Mouse (Mus musculus) forebrain, embryonic 15.5 days (tissue): Measurements from ENCODE around the gene Sebox. TPM values are rescaled to one million over a fixed set of nuclear protein-coding genes. Genes with fewer than 3 reads are reported as not detected.
"Not testable (repeated sequence)": the region's sequence is repeated elsewhere in the genome, so short reads cannot be mapped to it uniquely, and the experiment has no call there.

Source experiments
- ATAC-seq: fragments of 200-750 bp; cut with Nextera tagmentation; replicated peaks from 2 replicates; pipeline ENCODE4 v1.8.0; 2017; ENCODE audit warnings: mild to moderate bottlenecking, moderate TSS enrichment, moderate library complexity
- H3K27ac ChIP-seq: fragments of 300-500 bp; sonication (generic); replicated peaks from 2 replicates; pipeline ENCODE4 v1.5.1; 2015; ENCODE audit warnings: mild to moderate bottlenecking, inconsistent platforms
- H3K27me3 ChIP-seq: fragments of 300-500 bp; sonication (generic); 2 replicates; pipeline ENCODE4 v1.6.1; 2015; ENCODE audit warnings: inconsistent platforms
- H3K36me3 ChIP-seq: fragments of 300-500 bp; sonication (generic); 2 replicates; pipeline ENCODE4 v1.6.1; 2015; ENCODE audit warnings: mild to moderate bottlenecking, inconsistent platforms
- H3K4me1 ChIP-seq: fragments of 300-500 bp; sonication (generic); 2 replicates; pipeline ENCODE4 v1.6.1; 2015; ENCODE audit warnings: inconsistent platforms
- H3K4me2 ChIP-seq: fragments of 300-500 bp; sonication (generic); replicated peaks from 2 replicates; pipeline ENCODE4 v1.6.1; 2015; ENCODE audit warnings: mild to moderate bottlenecking, inconsistent platforms
- H3K4me3 ChIP-seq: fragments of 300-500 bp; sonication (generic); 2 replicates; pipeline ENCODE4 v1.5.1; 2015; ENCODE audit warnings: mild to moderate bottlenecking, inconsistent platforms
- H3K9ac ChIP-seq: fragments of 300-500 bp; sonication (generic); replicated peaks from 2 replicates; pipeline ENCODE4 v1.6.1; 2015; ENCODE audit warnings: mild to moderate bottlenecking, inconsistent platforms
- H3K9me3 ChIP-seq: fragments of 300-500 bp; sonication (generic); 2 replicates; pipeline ENCODE4 v1.6.1; 2016; ENCODE audit warnings: inconsistent platforms
- WGBS: fragments of 180-500 bp; shearing (Covaris S2); methylation state at CpG from one replicate; pipeline ENCODE4 v1.1.7; 2015; ENCODE audit warnings: mixed read lengths; 5-methylcytosine and 5-hydroxymethylcytosine counted together
- polyA plus RNA-seq: library from polyadenylated mRNA; unstranded; fragments of >200 nt; fragmentation: Nextera tagmentation; extraction: Ambion mirVana; gene quantifications from 2 replicates; pipeline ENCODE4 v1.2.1, GENCODE M21; 2015

The Sebox gene
- polyA plus RNA-seq, 1 experiment from 2014 or later, result not detected

DNA sequence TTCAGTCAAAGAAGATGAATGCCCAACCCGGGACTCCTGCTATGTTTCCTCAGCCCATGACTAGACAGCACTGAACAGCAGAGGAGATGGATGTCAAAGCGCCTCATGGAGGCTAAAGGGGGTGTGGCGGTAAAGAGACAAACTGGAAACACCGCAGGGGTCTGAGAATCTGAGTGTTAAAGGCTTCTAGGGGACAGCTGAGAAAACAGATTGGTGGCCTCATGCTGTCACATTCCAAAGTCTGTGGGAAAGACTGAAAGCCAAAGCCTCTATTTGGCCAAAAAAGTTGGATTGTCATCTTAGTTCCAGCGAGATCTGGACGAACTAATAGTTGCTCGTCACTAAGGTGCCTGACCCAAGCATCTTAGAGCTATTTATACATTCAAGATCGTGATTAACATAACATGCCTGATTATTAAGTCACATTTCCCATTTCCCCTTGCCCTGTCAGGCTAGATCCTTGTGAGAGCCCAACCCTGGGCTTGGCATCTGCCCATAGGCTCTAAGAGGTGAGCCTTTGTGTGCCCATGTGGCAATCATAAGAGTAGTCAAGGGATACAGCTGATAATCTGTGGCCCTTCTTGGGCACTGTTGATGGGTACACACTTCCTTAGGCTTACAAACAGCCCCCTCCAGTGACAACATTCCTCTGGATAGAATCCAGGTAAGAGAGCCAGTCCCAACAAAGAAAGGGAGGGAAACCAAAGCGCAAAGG lies 20.2 kb downstream of the Sebox start:
- Histone ChIP-seq H3K9ac (no peak overlapping the region), H3K27me3 (no peaks in the 10 kb centered on the region), H3K4me2 (no peak overlapping the region), H3K9me3 (no peaks in the 10 kb centered on the region), H3K4me3 (no peak overlapping the region), H3K36me3 (peaks cover 95% of the 10 kb centered on the region), H3K27ac (0 out of 2 replicates have a peak overlapping the region, but pooled peaks have one; percentile 21), H3K4me1 (no peaks in the 10 kb centered on the region)
- no peak for ATAC-seq
- 84% methylated on average over 9 of the region's 9 CpGs for WGBS

DNA sequence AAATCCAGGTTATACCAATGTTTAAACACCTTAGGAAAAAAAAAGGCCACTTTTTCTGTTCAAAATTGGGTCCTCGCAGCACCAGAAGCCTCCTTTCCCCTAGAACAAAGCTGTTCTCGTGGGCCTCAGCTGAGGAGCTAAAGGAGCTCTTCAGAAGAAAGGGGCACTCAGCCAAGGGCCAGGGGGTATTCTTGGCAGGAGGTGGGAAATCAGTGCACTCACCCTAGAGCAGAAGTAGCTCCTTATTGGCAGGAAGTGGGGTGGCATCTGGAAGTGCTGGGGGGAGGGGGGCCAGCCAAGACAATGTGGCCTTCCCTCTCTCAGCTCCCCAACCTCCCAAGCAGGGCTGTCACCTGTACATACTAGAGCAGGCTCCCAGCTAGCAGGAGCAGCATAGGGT lies 21.6 kb downstream of the Sebox start:
- Histone ChIP-seq H3K9ac (no peak overlapping the region), H3K27me3 (no peaks in the 10 kb centered on the region), H3K9me3 (no peaks in the 10 kb centered on the region), H3K4me3 (no peak overlapping the region), H3K27ac (peak overlapping the region; percentile 7; the same call in 1 of the 2 replicates), H3K4me1 (no peaks in the 10 kb centered on the region), H3K4me2 (no peak overlapping the region), H3K36me3 (peaks cover 93% of the 10 kb centered on the region)
- WGBS, result 35% methylated on average over 2 of the region's 2 CpGs
- no peak for ATAC-seq

DNA sequence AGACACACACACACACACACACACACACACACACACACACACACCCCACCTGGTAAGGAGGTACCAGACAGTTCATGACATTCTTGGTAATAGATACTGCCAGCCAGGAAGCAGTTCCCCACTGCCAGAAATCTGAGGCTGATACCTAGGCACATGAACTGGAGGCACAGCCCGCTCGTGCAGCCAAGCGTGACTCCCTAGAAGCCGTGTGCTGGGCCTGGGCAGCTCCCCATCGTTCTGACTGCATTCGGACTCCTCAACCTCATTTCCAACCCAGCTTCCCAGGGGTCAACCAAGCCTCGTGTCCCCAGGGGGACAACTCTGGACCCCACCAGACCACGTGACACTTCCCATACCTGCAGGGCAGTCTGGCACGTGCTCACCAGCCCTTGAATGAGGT lies 25.5 kb downstream of the Sebox start:
- Histone ChIP-seq H3K4me1 (no peaks in the 10 kb centered on the region), H3K4me2 (no peak overlapping the region), H3K9me3 (no peaks in the 10 kb centered on the region), H3K4me3 (no peak overlapping the region), H3K36me3 (peaks cover 61% of the 10 kb centered on the region), H3K27ac (no peak overlapping the region), H3K9ac (no peak overlapping the region), H3K27me3 (no peaks in the 10 kb centered on the region)
- no peak for ATAC-seq
- WGBS, result 84% methylated on average over 9 of the region's 9 CpGs

DNA sequence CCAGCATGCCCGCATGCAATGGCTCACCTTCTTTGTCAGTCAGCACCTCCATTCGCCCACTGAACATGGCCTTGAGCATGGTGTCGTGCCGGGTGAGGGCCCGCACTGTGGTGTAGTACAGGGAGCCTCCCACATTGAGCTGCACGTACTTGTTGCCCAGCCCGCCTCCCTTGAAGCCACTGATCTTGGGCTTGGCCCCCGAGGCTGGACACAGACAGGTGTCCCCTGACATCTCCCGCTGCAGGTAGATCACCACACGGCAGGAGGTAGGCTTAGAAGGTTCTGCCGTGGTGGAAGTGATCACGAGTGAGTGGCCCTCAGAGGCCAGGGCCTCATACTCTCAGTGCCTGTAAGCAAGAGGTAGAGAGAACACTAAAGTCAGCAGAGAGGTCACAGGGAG lies 26.8 kb downstream of the Sebox start:
- H3K36me3 ChIP-seq, result peaks cover 48% of the 10 kb centered on the region
- H3K4me1 ChIP-seq, result peaks cover 9% of the 10 kb centered on the region
- ATAC-seq, result no peak
- no peak overlapping the region for H3K4me2 ChIP-seq
- H3K27me3 ChIP-seq, result no peaks in the 10 kb centered on the region
- 90% methylated on average over 12 of the region's 12 CpGs for WGBS
- no peak overlapping the region for H3K27ac ChIP-seq
- no peak overlapping the region for H3K9ac ChIP-seq
- H3K4me3 ChIP-seq, result no peak overlapping the region
- H3K9me3 ChIP-seq, result no peaks in the 10 kb centered on the region

DNA sequence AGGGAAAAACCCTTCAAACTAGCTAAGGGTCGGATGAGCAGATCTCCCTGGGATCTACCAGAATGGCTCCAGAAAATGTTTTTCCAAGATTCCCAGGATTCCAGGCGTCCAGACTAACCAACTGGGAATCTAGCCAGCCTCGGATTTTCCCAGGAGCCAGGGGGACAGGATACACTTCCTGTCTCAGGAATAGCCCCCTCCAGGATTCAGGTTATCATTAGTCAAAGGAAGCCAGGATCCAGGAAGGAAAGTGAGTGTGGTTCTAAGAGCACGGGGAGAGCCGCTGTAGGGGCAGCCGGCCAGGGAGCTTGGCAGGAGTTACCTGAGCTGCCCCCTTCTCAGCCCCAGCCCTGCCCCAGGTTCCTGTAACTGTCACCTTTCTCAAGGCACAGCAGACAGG lies 27.8 kb downstream of the Sebox start:
- 86% methylated on average over 6 of the region's 6 CpGs for WGBS
- H3K27ac ChIP-seq, result 0 out of 2 replicates have a peak overlapping the region, but pooled peaks have one; percentile 21
- H3K36me3 ChIP-seq, result peaks cover 38% of the 10 kb centered on the region
- ATAC-seq, result no peak
- no peaks in the 10 kb centered on the region for H3K9me3 ChIP-seq
- H3K4me2 ChIP-seq, result no peak overlapping the region
- no peak overlapping the region for H3K4me3 ChIP-seq
- H3K4me1 ChIP-seq, result peaks cover 13% of the 10 kb centered on the region
- no peaks in the 10 kb centered on the region for H3K27me3 ChIP-seq
- H3K9ac ChIP-seq, result no peak overlapping the region

DNA sequence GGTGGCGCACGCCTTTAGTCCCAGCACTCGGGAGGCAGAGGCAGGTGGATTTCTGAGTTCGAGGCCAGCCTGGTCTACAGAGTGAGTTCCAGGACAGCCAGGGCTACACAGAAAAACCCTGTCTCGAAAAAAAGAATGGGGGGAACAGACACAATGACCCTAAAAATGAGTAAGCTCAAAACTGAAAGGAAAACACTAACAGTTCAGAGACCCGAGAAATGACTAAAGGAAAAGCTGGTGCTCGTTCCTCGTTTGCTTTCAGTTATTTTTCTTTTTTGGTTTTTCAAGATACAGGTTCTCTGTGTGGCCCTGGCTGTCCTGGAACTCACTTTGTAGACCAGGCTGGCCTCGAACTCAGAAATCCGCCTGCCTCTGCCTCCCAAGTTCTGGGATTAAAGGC lies 28.3 kb downstream of the Sebox start:
- H3K9me3 ChIP-seq, H3K4me3 ChIP-seq, H3K4me2 ChIP-seq, H3K9ac ChIP-seq, ATAC-seq, H3K27me3 ChIP-seq: not testable (repeated sequence)
- H3K36me3 ChIP-seq, result peaks cover 33% of the 10 kb centered on the region
- 0 out of 2 replicates have a peak overlapping the region, but pooled peaks have one; percentile 21 for H3K27ac ChIP-seq
- peaks cover 13% of the 10 kb centered on the region for H3K4me1 ChIP-seq
- WGBS, result 92% methylated on average over 10 of the region's 10 CpGs

DNA sequence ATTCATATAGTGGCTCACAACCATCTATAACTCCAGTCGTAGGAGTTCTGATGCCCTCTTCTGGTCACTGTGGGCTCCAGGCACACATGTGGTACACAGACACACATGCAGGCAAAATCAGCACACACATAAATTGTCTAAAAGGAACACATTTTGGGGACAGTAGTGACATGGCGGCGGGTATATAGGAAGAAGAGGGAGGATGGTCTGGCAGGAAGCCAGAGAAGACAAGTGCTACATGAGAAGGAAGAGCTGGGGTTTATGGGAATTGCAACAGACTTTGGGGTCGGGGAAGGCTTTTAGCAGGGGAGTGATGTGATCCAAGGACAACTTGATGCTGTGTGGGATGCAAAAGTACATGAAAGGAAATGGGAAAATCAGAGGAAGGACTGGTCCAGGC lies 31.3 kb downstream of the Sebox start:
- Histone ChIP-seq H3K27ac (0 out of 2 replicates have a peak overlapping the region, but pooled peaks have one; percentile 92), H3K36me3 (peaks cover 18% of the 10 kb centered on the region), H3K9ac (no peak overlapping the region), H3K9me3 (no peaks in the 10 kb centered on the region), H3K4me2 (peak overlapping the region; percentile 71), H3K4me1 (peaks cover 27% of the 10 kb centered on the region), H3K27me3 (no peaks in the 10 kb centered on the region), H3K4me3 (peak overlapping the region; percentile 55; the same call in 1 of the 2 replicates)
- ATAC-seq, result no peak
- WGBS, result 84% methylated on average over 4 of the region's 4 CpGs

DNA sequence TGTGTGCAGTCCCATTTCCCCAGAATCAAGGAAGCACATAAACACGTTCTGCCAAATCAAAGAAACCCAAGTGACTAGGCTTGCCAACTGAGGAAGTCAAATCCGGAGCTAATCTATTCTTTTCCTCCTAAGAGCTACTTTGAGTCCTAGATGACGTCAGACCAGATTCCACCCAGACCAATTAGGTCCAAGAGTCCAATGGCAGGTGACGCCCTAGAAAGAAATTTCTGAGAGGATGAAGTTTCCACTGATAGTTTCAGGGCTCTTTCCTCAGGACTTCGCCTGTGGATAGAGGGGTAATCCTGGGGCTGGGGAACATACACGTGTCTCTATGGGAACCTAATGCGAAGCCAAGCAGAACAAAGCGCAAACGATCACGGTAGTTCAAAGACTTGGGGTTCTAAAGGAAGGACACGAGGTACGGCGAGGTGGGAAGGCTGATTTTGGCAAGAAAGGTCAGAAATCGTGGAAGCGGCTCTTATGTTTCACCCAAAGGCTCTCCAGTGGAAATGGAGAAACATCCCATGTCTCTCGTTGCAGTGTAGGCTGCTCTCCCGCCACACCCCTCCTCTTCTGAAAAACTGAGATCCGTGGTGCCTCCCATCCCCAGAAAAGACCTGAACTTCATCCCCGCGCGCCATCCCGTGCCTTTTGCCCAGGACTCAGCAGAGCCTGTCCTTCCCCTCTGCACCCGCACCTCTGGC lies 32.3 kb downstream of the Sebox start:
- Histone ChIP-seq H3K27ac (peak overlapping the region; percentile 92), H3K4me2 (peak overlapping the region; percentile 71), H3K9me3 (no peaks in the 10 kb centered on the region), H3K36me3 (peaks cover 21% of the 10 kb centered on the region), H3K27me3 (no peaks in the 10 kb centered on the region), H3K9ac (peak overlapping the region; percentile 76), H3K4me3 (peak overlapping the region; percentile 55), H3K4me1 (peaks cover 27% of the 10 kb centered on the region)
- 0% methylated on average over 23 of the region's 23 CpGs for WGBS
- ATAC-seq, result peak; percentile 27; the same call in 1 of the 2 replicates

DNA sequence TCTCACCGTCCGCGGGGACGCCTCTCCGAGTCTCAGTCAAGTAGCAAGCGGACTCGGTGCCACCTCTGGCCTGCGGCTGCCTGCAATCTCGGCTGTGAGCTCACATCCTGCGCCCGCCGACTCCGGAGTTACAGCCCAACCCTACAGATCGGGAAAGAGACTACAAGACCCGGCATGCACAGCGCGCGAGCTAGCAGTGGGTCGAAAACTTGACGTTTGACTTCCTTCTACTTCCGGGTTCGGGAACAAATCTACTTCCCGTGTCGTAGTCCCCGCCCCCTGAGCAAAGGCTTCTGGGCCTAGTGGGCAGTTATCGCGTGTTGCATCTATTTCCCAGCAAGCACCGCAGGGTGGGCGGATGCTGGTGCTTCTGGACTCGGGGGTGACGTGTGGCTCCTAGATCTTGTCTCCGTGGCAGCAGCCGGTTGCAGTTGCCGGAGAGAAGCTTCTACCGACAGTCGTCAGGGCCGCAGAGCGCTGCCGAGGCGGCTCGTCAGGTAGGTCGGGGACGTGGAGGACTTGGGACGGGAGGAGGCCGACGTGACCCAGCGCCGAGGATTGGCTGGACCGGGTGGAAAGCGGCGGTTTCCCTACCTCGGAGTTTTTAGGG lies 32.9 kb downstream of the Sebox start, which contains the start of the genes Tnfaip1 and Ift20:
Gene Tnfaip1 (minus strand): TSS at position 253 of the 610 bp plus-strand sequence.
Gene Ift20 (plus strand): TSS at position 282 of the 610 bp plus-strand sequence.
- under 1% methylated on average over 52 of the region's 52 CpGs for WGBS
- peak within 1 kb of the TSS; percentile 92 for H3K27ac ChIP-seq
- no peaks in the 10 kb centered on the region for H3K27me3 ChIP-seq
- peaks cover 25% of the 10 kb centered on the region for H3K36me3 ChIP-seq
- H3K4me1 ChIP-seq, result peaks cover 27% of the 10 kb centered on the region
- peak; percentile 99 for ATAC-seq
- H3K4me3 ChIP-seq, result peak within 1 kb of the TSS; percentile 55
- peak within 1 kb of the TSS; percentile 71 for H3K4me2 ChIP-seq
- H3K9ac ChIP-seq, result peak within 1 kb of the TSS; percentile 76
- no peaks in the 10 kb centered on the region for H3K9me3 ChIP-seq

DNA sequence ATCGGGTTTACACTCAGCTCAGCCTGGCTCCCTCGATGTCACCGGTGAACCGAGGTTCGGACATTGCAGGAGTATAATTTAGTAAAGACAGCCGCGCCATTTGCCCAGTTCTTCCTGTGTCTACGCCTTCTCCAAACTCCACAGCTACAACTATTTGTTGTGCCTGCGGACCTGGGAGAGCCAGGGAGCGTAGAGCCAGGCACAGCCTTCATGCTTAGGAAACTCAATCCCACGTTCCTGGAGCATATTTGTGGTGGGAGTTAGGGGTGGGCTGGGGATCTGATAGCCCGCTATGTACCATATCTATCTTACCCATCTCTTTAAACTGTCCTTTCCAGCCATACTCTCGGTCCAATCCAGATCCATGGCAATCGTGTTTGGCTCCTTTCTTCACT lies 33.4 kb downstream of the Sebox start:
- H3K27me3 ChIP-seq, result no peaks in the 10 kb centered on the region
- H3K4me3 ChIP-seq, result peak overlapping the region; percentile 55
- 4% methylated on average over 14 of the region's 14 CpGs for WGBS
- peak overlapping the region; percentile 76 for H3K9ac ChIP-seq
- peaks cover 27% of the 10 kb centered on the region for H3K4me1 ChIP-seq
- H3K36me3 ChIP-seq, result peaks cover 28% of the 10 kb centered on the region
- no peaks in the 10 kb centered on the region for H3K9me3 ChIP-seq
- no peak; the same call in 1 of the 2 replicates for ATAC-seq
- peak overlapping the region; percentile 81 for H3K27ac ChIP-seq
- peak overlapping the region; percentile 71 for H3K4me2 ChIP-seq

DNA sequence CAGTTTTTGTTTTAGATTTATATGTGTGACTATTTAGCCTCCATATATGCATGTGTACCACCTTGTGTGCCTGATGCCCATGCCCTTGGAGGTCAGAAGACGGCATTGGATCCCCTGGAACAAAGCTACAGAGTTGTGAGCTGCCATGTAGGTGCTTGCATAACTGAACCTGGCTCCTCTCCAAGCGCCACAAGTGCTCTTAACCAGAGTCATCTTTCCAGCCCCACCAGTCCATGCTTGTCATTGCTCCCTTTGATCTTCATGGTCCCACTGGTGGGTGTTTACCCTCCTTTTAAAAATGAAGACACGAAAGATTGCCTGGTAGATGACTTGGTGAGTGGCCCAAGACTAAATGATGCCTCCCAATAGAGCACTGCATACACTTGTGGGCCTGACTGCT lies 37.1 kb downstream of the Sebox start:
- no peak for ATAC-seq
- peaks cover 44% of the 10 kb centered on the region for H3K36me3 ChIP-seq
- H3K27me3 ChIP-seq, result no peaks in the 10 kb centered on the region
- H3K9me3 ChIP-seq, result no peaks in the 10 kb centered on the region
- WGBS, result 90% methylated on average over 3 of the region's 3 CpGs
- H3K4me1 ChIP-seq, result peaks cover 14% of the 10 kb centered on the region
- H3K4me3 ChIP-seq, result no peak overlapping the region
- no peak overlapping the region for H3K9ac ChIP-seq
- no peak overlapping the region for H3K27ac ChIP-seq
- H3K4me2 ChIP-seq, result no peak overlapping the region
